Mouse (Mus musculus) right cerebral cortex, postnatal 36 days (tissue): ENCODE results near the gene Id3.
"Not testable (repeated sequence)": the region's sequence is repeated elsewhere in the genome, so short reads cannot be mapped to it uniquely, and the experiment has no call there.

ENCODE experiments used
- DNase-seq, 2 experiments: peaks; one replicate each; pipeline ENCODE4 v3.0.0; 2022; ENCODE audit warnings: low spot score in 2 of 2, mixed read lengths in 1 of 2

The Id3 gene

DNA sequence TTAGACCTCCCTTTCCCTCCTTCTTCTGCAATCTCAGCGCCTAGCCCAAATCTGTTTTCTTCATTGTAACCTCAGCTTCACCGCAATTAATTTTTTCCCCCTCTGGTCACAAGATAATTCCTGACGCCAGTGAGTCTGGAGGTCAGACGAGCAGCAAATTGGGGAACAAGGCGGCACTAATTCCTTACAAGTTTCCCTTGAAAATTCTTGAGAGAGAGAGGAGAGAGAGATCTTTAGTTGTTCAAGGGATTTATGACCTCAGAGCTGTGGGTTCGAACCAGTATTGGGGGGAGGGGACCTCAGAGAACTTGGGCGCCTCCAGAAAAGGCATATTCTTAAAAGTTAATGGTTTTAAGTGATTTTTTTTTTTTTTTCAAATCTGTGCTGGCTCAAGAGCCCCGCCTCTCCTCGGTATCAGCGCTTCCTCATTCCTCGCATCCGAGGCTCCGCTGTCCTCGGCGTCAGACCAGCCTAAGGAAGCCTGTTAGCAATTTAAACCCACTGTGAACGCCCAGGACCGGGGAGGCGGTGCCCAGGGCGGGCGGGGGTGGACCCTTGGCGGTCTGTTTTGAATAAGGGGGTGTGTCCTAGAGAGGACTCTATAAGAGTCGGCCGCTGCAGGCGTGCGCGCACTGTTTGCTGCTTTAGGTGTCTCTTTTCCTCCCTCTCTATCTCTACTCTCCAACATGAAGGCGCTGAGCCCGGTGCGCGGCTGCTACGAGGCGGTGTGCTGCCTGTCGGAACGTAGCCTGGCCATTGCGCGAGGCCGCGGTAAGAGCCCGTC lies at the start of gene Id3:
Gene Id3, plus strand, starts transcription at position 305 of the 784 bp plus-strand sequence.
- peak; percentile 66 to 72 for DNase-seq

- DNase-seq, result peak; percentile 32 to 33
Measured at GRCm38 (mm10) chr4:136094519-136095219, 48.6 kb upstream of the Id3 start.

DNA sequence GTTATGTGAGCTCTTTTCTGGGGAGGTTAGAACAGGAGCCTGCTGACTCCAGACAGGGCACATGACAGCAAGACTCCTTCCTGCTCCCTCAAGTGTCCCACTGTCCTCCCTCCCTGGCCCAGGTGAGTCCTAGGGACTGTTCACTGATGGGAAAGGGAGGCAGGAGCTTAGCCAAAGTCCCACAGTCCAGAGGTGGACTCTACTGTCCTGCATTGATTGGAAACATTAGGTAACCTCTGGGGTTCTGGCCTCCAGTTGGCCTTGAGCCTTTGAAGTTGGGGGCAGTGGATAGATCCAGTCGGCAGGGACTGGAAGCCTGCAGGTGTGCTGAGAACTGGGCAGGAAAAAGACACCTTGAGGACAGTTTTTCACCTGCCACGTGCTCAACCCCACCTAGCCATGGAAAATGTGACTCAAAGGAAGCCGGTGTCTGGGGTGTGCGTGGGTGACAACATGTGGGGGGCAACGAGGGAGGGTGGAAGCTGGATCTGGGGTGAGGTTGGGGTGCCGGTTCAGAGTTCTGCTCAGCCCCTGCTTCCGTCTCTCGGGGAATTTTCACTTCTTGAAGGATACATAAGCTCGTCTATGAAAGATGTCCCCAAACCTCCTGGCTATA lies 47.7 kb upstream of the Id3 start:
- no peak for DNase-seq

DNA sequence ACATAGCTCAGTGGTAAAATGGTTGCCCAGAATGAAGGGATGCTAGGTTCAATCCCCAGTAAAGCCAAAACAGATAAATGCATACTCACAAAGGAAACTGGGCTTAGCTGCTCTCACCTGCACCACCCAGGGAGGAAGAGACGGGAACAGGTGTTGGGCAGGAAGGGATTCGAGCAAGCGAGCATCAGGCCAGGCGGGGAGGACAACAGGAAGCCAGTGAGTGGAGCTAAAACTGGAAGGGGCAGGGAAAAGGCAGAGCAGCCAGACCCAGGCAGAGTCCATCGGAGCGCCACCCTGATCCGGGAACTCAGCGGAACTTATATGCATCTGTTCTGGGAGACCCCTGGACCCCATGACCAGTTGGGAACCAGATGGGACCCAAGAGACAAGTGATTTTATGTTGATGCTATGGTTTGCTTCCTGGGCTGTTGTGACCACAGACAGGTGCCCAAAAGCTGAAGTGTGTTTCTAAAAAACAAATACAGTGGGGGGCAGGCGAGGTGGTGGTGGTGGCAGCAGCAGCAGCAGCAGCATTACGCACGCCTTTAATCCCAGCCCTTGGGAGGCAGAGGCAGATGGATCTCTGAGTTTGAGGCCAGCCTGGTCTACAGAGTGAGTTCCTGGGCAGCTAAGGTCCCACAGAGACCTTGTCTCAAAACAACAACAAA lies 46.7 kb upstream of the Id3 start:
- DNase-seq, result no peak

GRCm38 (mm10) chr4:136098446-136098845 lies 44.9 kb upstream of the Id3 start:
- DNase-seq, result no peak

DNA sequence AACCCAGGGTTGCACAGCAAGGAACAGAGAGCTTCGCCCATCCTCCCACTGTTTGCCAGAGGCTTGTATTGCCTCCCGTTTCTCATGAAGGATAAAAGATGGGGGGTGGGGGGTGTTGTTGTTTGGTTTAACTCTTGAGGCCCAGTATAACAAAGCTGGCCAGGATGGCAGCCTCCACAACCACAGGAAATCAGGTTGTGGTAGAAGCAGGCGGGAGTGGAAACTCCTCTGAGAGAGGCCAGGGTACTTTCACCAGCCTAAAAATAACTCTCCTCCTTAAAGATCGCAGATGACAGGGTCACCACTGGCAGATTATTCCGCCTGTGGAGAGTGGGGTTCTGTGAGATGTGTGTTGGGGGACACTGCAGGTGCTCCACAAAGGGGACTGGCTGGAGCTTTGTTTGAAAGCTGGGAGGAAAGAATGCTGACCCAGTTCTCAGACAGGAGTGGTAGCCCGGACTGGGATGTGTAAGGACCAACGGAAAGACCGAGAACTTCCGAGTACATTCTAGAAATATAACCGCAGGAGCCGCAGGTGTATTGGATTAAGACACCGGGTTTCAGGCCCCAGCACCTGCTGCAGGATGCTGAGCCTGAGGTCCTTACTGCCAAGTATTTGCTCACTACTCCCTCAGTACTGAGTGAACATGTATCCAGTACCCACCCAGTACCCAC lies 42.8 kb upstream of the Id3 start:
- DNase-seq, result no peak

- not testable (repeated sequence) for DNase-seq
Measured at GRCm38 (mm10) chr4:136101753-136102152, 41.5 kb upstream of the Id3 start.

DNA sequence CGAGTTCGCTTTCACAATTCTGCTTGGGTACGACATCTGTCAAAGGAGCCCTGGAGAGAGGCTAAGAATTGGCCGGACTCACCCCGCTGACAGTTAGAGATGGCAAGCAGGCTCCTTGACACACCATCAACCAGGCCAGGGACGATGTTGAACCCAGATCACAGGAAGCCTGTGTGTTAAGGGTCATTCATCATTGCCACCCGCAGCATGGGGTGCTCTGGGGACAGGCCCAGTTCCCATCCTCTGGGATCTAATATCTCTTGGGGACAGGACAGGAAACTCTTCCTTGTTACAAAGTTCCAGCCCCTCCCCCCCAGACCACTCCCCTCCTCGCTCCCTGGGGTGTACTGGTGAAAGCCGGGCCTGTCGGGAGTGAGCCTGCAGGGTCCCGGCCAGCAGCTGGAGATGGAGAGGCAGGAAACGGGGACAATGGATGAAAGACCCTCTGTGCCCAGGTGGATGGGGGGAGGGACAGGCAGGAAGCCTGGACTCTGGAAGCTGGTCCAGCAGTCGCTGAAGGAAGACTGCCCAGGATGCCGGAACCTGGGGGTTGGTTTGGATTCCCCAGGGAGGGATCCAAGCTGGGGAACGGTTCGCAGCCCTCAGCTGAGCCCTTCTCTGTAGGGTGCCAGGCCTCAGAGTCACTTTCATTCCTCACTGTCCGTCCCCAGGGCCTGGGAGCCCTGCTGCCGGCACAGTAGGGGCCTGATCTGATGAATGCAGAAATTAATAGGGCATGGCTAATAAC lies 38.5 kb upstream of the Id3 start:
- DNase-seq, result peak in 1 of 2 experiments; percentile 14

- no peak for DNase-seq
Measured at GRCm38 (mm10) chr4:136106880-136107301, 36.4 kb upstream of the Id3 start.

DNA sequence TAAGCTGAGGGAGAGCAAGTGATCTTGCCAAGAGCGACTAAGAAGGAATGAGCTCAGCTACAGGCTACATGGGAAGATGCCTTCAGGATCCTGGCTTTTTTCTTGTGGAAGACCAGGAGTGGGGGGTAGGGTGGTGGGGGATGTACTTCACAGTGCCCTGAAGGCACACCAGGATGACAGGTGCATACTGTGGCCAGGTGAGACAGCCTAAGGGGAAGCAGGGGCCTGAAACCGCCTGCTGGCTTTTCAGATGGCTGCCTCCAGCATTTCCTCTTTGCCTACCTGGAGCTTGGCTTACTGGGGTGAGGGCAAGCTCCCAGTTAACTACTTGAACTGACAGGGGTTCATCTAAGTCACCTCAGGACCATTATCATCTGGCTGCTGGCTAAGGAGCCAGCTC lies 34.1 kb upstream of the Id3 start:
- DNase-seq, result no peak

DNA sequence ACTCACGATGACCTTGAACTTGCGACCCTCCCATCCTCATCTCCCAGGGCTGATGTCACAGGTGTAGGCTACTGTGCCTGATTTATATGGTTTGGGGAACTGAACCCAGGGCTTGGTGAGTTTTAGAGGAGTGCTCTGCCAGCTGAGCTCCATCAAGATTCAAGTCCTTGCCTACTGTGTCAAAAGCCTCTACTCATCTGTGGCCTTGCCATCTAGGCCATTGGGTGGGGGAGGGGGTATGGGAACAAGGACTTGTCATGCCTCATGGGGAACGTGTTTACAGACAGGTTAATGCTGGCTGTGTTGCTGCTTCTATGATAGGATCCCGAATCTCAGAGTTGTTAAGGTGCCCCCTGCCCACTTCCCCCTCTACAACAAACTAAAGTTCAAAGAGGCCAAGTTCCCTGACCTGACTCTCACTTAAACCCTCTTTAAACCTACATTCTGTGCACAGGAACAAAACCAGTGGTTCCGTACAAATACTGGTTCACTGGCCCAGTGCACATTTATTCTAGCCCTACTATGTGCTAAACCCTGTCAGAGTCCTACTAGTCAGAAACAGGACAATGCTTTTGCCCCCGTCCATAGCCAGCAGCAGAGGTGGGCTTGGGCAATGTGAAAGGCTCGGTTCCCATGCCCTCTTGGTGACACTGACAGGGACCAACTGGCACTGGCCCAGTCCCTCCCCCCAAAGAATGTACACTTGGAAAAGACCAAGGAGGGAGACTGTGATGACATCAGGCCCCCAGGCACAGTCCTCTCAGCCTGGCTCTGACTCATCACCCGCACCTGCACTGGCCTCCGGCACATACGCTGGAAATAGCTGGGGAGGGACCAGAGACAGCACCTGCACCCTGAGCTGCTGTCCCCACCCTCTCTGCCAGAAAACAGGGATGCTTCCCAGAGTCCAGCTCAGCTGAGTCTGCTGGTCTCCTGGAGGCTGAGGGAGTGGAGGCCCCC lies 33.1 kb upstream of the Id3 start:
- no peak for DNase-seq

- no peak for DNase-seq
Measured at GRCm38 (mm10) chr4:136112344-136112743, 31.0 kb upstream of the Id3 start.

- no peak for DNase-seq
Measured at GRCm38 (mm10) chr4:136114747-136115146, 28.6 kb upstream of the Id3 start.

DNA sequence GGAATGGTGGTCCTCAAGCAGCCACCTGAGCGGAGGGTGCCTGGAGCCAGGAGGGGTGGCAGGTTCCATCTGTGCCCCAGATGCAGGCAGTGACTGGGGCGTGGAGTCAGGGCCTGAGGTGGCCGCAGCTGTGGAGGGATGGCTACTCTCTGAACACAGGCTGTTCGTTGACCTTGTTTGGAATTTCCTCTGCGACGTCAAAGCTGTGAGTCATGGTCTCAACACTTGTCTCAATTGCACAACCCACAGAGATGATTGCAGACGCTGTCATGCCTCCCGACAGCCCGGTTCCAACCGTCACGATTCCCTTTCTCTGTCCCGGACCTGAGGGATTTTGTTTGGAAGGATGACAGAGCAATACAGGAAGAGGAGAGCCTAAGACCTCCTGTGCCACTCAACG lies 26.3 kb upstream of the Id3 start:
- DNase-seq, result no peak

- DNase-seq, result no peak
Measured at GRCm38 (mm10) chr4:136120041-136120440, 23.3 kb upstream of the Id3 start.

DNA sequence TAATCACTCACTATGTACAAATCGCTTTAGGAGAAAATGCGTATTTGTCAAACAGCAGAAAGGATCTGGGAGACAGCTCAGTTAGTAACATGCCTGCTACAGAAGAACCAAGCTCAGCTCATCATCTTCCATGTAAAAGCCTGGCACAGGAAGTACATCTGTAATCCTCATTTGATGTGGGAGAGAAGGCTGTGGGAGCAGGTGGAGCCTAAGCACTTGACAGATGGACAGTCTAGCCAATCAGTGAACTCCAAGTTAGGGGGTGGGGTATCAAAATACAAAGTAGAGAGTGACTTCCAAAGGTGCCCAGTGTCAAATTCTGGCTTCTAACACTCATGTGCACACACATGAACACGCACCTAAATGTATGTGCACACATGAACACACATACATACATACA lies 22.1 kb upstream of the Id3 start:
- no peak for DNase-seq

GRCm38 (mm10) chr4:136121844-136122468 lies 21.3 kb upstream of the Id3 start:
- DNase-seq, result no peak

DNA sequence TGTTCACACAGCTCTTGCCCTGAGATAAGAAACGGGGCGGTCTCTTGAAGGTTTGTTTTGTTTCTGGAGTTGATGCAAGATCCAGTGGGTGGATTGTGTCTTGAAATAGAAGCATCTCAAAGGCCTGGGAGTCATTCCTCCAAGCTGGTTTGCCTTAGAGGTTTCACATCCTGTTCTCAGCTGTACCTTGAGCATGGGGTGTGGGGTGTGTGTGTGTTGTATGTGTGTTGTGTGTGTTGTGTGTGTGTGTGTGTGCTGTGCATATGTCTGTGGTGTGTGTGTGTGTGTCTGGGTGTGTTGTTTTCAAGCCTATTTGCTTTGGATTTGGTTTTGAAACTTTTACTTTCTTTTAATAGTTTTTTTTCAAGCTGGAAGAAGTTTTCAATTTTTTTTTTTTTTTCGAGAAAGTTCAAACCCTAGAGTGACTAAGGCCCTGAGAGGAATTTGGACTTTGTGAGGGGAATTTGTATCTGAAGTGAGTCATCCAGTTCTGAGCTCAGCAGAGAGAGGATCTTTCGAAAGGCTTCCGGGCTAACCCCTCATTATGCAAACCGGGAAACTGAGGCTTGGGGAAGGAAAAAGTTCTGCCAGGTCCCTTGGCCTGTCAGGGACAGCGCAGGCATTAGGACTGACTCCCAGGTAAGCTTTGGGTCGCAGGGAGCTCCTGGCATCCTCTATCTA lies 20.0 kb upstream of the Id3 start:
- no peak for DNase-seq

DNA sequence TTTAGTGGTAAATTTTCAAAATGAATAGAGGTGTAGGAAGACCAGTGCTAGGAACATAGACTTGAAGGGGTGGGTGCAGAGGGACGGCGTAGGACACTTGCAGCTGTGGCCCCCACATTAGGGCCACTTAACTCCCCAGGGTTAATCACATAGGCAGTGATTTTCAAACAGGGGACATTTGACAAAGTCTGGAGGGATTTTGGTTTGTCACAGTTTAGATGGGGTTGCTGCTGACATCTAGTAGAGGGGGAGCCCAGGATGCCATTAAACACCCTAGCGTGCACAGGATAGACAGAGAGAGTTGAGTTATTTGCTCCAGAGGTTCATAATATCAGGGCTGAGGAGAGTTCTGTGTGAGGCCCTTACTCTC lies 19.5 kb upstream of the Id3 start:
- DNase-seq, result no peak
